Mouse (Mus musculus) heart, adult 18-20 months (tissue): ENCODE measurements around the gene Cryba2. TPM values are rescaled to one million over a fixed set of nuclear protein-coding genes. Genes with fewer than 3 reads are reported as not detected.

ENCODE experiments used
- DNase-seq, 2 experiments: peaks; one replicate each; pipeline ENCODE4 v3.0.0; 2021 to 2022; ENCODE audit warnings: mixed read lengths in 1 of 2
- total RNA-seq, 2 experiments: library from RNA; stranded (reverse); gene quantifications; 2 replicates each; pipeline ENCODE4 v1.2.3; 2021

Cryba2 gene
- total RNA-seq, 2 experiments from 2014 or later, result not detected

DNA sequence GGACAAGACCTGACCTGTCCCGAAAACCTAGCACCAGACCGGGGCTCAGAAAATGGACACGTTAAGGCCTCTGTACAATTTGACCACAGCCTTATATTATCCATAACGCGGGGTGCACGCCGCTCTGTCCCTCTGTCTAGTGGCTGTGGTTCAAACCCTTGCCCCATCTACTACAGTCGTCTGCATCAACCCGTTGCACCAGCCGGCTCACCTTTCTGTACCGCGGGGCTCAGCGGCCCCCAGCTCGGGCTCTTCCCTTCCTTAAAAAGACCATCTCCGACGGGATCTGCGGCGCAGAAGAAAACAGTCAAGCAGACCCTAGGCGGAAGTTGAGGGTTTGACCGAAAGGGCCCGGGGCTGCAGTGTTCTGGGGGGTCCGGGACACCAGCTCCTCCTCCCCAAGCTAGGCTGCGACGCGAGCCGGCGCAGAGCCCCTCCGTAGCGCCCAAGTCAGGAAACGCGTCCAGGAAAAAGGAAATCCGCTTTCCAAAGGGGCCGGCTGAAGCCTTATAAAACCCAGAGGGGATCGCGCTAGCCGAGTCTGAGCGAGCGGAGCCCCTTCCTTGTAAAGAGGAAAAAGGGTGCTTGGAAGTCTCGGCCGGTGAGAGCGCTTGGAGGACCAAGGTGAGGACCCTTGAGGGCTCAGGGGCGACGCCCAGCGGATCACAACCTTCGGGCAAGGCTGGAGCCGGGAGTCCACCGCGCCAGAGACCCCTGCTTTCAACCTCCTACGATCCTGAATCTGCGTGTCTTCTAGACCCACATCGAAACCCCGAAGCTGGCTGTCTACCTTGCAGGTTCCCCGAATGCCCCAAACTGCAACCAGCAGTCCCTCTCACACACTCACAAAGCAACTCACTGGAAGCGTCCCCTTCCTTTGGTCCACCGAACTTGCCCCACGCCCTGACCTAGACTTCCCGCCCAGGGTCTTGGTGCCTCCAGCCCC lies 8.5 kb downstream of the Cryba2 start:
- no peak for DNase-seq

DNA sequence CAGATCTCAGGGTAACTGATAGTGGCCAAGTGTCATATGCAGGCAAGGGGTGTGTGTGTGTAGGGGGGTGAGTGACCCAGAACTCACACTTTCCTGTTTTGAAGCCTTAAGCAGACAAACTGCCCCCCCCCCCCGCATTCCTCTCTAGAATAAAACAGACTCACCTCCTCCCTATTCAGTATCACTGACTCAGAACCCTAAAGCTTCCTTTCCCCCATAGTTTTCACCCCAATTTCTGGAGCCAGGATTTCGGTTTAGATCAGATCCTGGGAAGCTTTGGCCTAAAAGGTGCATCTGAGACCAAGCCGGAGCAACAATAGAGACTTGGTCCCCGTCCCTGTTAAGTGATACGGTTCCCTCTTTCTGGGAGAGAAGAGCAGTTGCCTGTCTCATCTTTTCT lies 9.5 kb downstream of the Cryba2 start:
- no peak for DNase-seq

DNA sequence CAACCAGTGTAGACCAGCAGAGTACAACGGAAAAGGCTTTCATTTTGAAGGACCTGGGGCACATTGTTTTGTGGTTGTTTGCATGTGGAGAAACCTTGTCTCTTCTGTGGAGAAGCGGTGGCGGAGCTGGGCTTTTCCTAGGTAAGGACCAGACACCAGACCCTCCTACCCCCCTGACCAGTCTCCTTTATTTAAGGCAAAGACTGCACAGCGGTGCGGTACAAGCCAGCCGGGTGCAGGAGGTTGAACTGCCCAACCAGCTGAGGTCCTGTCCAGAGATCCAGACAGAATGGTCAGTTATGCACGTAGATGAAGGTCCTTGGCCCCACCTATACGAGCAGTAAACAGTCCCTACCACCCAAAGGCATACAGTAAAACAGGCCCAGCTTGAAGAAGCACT lies 10.1 kb downstream of the Cryba2 start:
- no peak for DNase-seq

DNA sequence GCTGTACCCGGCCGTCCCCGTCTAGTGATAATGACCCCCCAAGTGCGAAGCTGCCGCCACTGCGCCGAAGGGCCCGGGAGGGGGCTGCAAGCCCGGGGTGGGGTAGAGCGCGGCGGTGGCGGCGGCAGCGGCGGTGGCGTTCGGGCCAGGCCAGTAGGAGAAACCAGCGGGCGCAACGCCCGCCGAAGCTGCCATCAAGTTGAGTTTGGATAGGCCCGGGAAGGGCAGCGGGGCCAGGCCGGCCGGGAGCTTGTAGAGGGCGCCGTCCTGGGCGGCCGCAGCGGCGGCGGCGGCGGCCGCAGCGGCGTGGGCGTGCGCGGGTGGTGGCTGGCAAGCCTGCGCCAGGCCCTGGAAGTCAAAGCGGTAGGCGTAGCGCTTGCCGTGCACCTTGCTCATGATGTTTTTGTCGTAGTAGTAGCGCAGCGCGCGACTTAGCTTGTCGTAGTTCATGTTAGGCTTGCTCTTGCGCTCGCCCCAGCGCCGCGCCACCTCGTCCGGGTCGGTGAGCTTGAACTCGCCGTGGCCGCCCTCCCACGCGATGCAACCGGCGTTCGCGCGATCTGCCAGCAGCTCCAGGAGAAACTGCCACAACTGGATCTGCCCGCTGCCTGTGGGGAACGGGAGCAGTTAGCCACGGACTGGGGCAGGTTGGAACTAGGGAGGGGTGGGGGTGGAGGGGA lies 10.7 kb downstream of the Cryba2 start:
- DNase-seq, result no peak

DNA sequence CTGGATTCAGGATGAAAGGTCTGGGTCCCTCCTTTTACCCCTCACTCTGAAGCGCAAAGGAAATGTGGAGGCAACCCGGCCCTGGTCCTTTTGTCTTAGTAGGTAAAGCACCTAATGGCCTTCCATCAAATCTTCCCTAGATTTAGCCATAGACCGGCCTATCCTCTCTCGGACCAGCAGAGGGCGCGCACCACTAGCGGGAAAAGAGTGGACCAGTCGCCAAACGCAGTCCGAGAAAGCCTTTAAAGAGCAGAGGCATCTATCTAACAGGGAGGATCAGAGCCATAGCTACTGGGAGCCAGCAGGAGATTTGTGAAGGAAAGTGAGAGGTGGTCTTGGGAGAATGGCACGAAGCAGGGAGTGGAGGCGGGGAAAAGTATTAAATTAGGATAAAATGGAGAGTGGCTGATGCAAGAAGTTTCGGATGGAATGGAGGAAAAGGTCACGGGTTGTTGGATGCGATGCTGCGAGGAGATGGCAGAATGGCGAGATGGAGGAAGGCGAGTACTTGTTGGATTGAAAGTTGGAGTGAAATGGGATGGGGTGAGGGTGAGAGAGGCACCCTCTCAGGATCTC lies 12.1 kb downstream of the Cryba2 start:
- peak; percentile 61 to 87 for DNase-seq

DNA sequence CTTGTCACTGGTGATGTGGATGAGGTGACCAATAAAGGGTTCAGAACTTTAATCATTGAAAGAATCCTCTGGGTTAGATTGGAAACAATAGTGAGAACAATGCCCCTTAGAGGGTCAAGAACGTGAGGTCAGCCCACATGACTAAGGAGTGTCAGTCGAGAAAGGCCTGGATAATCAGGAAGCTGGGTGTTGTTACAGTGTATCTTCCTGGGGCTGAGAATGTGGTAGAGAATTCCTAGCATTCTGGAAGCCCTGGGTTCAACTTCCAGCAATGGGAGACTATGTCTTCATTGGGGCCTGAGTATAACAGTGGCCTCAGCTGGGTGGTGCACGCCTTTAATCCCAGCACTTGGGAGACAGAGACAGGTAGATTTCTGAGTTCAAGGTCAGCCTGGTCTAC lies 15.7 kb downstream of the Cryba2 start:
- no peak for DNase-seq

DNA sequence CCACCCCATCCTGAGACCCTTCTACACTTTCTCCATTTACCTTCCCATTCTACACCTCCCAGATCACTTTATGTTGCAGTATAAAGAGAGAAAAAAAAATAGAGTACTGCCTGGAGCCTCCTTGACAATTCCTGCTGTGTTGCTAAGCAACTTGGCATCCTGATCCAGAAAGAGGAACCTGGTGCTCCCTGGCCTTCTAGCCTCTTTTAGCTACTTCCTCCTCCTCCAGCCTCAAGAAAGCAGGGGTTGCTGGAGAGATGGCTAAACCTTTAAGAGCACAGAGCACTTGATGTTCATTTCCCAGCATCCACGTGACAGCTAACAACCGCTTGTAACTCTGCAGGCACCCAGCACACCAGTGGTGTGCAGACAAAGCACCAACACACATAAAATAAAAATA lies 20.7 kb downstream of the Cryba2 start:
- DNase-seq, result no peak

DNA sequence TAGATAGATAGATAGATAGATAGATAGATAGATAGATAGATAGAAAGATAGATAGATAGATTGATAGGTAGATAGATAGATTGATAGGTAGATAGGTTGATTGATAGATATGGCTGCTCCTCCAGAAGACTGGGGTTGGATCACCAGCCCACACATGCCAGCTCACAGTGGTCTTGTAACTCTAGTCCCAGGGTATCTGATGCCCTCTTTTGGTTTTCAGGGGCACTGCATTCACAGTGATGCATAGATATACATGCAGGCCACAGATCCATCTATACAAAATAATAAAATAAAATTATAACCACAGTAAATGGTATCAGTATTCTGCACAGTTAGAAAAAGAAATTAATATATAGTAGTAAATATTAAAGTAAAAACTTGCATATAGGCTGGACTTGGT lies 31.2 kb downstream of the Cryba2 start:
- DNase-seq, result no peak

DNA sequence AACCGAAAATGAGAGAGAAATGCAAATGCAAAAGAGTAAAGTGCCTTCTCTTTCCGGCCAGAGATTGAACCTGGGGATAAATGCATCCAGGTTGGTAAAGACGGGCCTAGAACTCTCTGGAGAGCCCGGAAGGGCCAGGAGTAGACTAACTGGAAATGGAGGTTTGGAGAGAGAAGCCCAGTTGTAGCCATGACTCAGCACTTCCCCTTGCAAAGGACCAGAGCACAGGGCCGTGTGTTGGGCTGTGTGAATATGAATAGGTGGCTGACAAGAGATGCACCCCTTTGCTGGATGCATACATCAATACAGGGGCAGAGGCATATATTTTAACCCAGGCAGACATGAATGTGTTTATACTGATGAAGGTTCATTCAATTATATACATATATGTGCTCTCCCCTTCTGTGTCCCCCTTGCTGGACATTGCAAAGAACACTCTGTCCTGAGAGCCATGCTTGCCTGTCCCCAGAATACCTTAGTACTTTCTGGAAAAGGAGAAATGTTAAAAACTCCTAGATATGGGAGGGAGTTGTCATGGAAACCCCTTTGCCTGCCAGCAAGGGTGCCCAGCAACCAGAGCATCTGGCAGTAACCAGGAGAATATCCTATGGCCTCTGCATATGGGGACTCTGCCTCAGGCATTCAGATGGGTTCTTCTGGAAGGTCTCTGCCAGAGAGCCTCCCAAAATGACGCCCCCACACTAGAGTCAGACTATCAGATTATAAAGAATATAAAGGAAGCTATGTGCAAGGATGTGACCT lies 33.5 kb downstream of the Cryba2 start:
- no peak for DNase-seq

DNA sequence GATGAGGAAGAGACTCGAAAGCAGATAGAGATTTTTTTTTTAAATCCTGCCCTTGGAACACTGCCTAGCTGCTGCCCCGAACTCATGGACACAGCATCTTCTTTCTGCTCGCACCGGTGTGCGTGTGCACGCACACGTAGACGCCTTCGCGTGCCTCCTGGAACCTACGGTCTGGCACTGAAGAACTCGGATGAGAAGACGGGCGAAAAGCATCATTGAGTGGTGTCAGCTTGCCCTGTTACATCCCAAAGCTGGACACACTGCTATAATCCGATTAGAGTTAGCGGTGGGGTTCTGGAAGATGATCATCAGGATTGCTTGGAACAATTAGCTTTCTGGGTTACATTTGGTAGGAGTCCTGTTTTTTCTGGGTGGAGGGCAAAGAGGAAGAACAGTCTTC lies 34.1 kb downstream of the Cryba2 start:
- no peak for DNase-seq

DNA sequence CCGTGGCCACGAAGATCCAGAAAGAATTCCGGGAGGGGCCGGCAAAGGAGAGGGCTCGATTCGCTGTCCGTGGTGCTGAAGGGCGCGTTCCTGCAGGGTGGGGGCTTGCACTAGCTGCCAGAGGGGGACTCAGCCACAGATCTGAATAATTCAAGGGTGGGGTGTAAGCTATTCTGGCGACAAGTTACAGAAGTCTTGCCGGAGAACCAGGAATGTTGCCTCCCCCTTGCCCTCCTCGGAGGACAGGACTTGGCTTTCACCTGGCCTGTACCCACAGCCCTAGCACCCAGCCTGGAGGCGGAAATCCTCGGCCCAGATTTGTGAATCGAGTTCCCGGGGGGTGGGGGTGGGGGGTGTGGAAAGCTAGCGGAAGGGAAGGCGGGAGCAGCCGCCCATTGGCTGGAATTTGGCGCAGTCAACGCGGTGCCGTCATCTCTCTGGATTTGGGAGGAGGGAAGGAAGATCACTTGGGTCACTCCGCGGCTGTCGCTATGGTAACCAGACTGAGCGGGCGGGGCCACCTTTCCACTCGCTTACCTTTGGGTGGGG lies 34.7 kb downstream of the Cryba2 start:
- DNase-seq, result peak; percentile 28 to 69

DNA sequence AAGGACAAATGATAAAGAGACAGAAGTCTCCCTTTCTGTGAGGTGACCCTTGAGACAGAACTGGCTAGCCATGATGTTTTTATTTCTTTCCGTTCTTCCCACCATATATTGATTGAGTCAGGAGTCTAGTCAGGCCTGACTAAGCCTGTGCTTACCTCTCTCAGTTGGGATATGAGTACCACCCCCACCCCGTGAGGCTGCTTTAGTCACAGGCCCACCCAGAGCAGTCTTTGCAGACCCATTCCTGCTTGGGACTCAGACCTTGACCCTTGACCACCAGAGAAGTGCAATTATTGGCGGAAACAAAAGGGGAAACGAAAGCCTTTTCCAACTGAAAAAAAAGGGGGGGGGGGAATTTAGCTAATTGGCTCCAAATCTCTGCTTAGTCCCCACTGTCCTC lies 35.3 kb downstream of the Cryba2 start:
- no peak for DNase-seq

DNA sequence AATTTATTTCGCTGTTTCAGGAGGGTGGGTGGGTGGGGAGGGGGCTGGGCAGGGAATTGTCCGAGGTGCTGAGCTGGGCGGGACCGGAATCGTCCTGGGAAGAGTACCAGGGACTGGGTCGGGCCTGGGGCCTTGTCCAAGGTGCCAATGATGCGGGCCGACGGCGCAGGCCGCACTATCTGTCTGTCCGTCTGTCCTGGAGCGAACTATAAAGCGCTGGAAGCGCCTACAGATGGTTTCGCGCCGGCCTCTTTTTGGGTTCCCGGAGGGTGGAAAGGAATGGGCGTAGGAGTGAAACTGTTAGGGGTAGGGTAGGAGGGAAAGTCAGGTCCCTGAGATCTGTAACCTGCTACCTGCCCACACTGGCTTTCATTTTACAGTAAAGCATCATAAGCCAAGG lies 35.7 kb downstream of the Cryba2 start:
- no peak for DNase-seq

DNA sequence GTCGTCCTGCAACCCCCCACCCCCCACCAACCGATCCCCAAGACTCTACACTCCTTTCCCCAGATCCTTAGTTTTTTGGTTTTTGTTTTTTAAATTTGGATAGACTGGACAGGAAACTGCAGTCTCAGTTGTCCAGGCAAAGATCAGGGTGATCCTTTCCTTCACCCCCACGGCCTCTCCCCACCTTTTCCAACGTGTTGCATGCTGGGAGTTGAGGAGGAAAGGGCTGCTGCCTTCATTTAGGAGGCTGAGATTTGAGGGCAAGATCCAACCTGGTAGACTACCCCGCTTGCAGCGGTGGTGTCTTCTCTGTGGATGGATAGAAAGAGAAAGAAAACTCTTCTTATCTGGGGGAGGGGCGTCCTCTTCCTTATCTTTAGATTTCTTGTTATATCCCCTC lies 36.2 kb downstream of the Cryba2 start:
- no peak for DNase-seq

DNA sequence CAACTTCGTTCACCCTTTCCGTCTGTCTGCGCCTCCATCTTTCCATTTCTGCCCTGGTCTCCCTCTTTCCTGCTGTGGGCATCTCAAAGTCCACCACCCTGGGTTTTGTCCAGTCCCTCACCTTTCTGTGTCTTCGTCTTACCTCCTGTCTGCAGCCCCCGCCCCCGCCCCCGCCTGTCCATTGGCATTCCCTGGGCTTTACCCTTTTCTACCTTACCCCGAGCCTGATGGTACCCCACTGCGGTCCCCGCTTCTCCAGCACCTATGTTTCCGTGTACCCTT lies 36.6 kb downstream of the Cryba2 start:
- DNase-seq, result no peak

DNA sequence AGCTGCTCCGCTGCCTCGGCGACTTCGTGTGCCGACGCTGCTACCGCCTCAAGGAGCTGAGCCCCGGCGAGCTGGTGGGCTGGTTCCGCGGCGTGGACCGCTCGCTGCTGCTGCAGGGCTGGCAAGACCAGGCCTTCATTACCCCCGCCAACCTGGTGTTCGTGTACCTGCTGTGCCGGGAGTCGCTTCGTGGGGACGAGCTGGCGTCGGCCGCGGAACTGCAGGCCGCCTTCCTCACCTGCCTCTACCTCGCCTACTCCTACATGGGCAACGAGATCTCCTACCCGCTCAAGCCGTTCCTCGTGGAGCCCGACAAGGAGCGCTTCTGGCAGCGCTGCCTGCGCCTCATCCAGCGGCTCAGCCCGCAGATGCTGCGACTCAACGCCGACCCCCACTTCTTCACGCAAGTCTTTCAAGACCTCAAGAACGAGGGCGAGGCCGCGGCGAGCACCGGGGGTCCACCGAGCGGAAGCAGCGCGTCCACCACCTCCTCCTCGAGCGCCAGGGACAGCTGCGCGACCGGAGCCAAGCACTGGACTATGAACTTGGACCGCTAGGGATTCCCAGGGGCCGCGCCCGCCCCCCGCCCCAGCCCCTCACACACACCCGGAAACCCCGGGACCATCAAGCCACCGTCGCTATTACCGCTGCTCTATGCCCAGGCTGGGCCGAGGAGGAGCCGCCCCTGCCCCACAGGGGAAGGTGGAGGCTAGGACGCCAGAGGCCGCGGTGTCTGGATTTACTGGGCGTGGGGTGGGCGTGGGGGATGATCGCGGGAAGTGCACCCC lies 37.1 kb downstream of the Cryba2 start:
- DNase-seq, result no peak

DNA sequence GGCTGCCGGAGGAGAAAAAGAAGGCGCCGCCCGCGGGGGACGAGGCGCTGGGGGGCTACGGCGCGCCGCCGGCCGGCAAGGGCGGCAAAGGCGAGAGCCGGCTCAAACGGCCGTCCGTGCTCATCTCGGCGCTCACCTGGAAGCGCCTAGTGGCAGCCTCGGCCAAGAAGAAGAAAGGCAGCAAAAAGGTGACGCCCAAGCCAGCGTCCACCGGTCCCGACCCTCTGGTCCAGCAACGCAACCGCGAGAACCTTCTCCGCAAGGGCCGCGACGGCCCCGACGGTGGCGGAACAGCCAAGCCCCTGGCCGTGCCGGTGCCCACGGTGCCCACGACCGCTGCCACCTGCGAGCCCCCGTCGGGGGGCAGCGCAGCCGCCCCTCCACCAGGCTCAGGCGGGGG lies 37.8 kb downstream of the Cryba2 start:
- no peak for DNase-seq

DNA sequence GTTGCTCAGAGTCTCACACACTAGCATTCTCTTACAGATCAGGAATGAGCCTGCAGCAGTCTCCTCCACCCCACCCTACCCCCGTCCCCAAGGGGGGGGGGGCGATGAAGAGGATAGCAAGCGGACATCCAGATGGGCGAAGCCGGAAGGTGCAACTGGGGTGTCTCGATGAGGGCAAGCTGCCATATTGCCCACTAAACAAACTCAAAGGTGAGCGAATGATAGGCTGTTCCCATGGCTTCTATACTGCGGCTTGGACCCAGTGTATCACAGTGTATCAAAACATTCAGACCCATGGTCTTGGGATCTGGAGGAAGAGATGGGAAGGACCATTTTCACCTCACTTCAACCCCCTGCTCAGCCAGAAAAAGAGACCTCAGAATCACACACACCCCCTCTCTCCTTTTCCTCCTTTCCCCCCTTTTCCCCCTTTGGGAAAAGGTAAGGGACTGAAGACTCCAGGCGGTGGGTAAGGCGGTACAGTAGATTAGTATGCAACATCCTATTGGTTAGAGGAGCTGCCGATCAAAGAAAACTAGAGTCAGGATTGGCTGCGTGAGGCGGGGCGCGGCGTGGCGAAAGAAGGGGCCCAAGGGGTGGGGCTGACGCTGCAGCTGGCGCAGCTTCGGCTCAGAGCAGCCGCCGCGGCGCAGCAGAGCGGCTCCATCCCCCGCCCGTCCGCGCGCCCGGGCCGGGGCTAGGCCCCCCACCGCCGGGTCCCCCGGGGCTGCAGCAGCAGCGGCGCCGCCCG lies 38.5 kb downstream of the Cryba2 start, which contains the start of gene Cdk5r2:
Cdk5r2 (plus strand) TSS at position 629 of the 751 bp plus-strand sequence.
- peak; percentile 84 to 85 for DNase-seq

DNA sequence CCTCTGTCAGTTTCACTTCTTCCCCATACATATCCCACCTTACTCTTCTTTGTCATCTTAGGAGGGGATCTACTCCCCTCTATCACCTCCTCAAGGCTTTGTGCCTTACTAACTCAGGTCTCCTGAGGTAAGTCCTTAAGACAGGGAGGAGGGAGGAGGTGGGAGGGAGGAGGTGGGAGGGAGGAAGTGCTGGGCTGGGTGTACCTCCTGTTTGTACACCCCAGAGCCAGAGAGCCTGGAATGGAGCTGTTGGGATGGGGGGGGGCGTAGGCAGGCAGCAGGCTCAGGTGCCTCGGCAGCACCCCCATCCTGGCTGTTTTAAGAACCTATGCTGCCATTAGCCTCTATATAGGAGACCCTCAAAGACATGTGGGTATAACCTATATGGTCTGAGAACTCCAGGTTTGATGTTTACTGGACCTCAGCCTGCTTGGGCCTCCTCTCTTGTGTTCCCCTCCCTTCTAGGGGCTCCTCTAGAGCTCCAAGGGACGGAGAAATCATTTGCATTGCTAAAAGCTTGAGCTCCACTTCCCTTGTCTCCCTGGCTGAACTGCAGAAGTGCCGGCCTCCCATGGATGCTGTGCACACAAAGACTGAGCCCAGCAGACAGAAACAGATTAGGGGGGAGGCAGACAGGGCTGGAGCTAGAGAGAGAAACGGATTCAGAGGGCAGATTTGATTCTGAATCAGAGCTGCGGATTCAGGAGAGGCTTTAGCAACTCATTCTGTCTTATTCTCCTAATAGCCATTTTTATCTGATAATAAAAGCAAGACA lies 41.8 kb downstream of the Cryba2 start:
- DNase-seq, result no peak

DNA sequence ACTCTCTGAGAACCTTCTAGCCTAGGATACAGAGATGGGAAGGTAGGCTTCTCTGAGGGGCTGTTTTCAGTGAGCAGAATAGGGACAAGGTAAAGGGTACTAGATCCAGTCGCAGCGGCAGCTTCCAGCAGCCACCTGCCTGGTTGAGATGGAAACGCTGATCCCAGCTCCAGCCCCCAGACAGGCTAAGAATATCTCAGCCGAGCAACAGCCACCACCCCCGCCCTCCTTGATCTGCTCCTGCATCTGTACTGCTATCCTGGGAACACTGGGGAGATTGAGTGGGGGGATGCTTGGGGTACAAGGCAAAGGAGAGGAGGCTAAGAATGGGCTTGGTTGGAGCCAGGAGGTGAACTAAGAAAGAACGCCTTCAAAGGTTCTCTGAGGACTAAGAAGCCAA lies 42.7 kb downstream of the Cryba2 start:
- DNase-seq, result no peak
